Mouse (Mus musculus) thymus, adult 2 months (tissue): Measurements from ENCODE around the gene Rad51d.

Experiments used
- CTCF ChIP-seq: fragments of 200-500 bp; IDR thresholded peaks from 2 replicates; pipeline ENCODE4 v1.5.1; 2012; ENCODE audit warnings: mild to moderate bottlenecking, control low read depth, low read length, moderate library complexity, borderline replicate concordance; ENCODE audit not compliant: control insufficient read depth, poor library complexity, insufficient read depth; ENCODE audit errors: extremely low read depth
- POLR2A ChIP-seq: fragments of 200-500 bp; IDR thresholded peaks from 2 replicates; pipeline ENCODE4 v1.6.1; 2012; ENCODE audit warnings: mild to moderate bottlenecking, low read length, control low read depth, moderate library complexity; ENCODE audit not compliant: control insufficient read depth, poor library complexity, insufficient read depth; ENCODE audit errors: extremely low read depth

DNA sequence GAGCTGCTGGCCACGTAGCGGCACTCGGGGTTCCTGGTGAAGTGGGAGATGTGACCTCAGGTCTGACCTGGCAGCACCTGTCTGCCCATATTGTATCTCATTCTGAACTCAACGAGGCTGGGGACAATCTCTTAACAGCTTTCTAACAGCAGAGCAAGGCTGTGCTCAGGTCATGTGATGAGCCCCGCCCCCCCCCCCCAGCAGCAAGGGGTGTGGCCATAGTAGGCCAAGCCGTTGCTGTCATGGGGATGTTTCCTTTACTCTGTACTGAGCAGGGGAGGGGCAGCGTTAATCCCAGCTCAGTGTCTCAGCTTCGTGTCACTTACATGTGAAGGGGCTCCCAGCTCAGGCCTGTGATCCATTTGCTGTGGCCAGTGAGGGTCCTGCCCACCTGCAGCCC, 14.5 kb upstream of the Rad51d start:
- TF ChIP-seq POLR2A (no peak), CTCF (no peak)
